Mouse (Mus musculus) neural tube, embryonic 11.5 days (tissue): ENCODE measurements around the gene Vmn1r203. TPM values are rescaled to one million over a fixed set of nuclear protein-coding genes. Genes with fewer than 3 reads are reported as not detected.
"Not testable (repeated sequence)": the region's sequence is repeated elsewhere in the genome, so short reads cannot be mapped to it uniquely, and the experiment has no call there.

ENCODE experiments used
- ATAC-seq: fragments of 200-750 bp; cut with Nextera tagmentation; 2 replicates; pipeline ENCODE4 v1.8.0; 2017; ENCODE audit warnings: moderate number of reproducible peaks, mild to moderate bottlenecking, moderate TSS enrichment, moderate library complexity; ENCODE audit not compliant: insufficient read depth, low FRiP score, low TSS enrichment
- DNase-seq: peaks from one replicate; pipeline ENCODE4 v3.0.0-alpha.2; 2015; ENCODE audit warnings: low spot score
- H3K27ac ChIP-seq: fragments of 300-500 bp; sonication (generic); 2 replicates; pipeline ENCODE4 v1.5.1; 2014; ENCODE audit warnings: low read depth, mild to moderate bottlenecking, low read length
- H3K27me3 ChIP-seq: fragments of 300-500 bp; sonication (generic); 2 replicates; pipeline ENCODE4 v1.6.1; 2014; ENCODE audit warnings: mild to moderate bottlenecking, low read length, mixed read lengths; ENCODE audit not compliant: control insufficient read depth, insufficient read depth
- H3K36me3 ChIP-seq: fragments of 300-500 bp; sonication (generic); 2 replicates; pipeline ENCODE4 v1.6.1; 2014; ENCODE audit warnings: mild to moderate bottlenecking, low read length, moderate library complexity, mixed read lengths; ENCODE audit not compliant: control insufficient read depth, insufficient read depth
- H3K4me1 ChIP-seq: fragments of 300-500 bp; sonication (generic); 2 replicates; pipeline ENCODE4 v1.6.1; 2014; ENCODE audit warnings: low read length, mixed read lengths; ENCODE audit not compliant: control insufficient read depth, insufficient read depth
- H3K4me2 ChIP-seq: fragments of 300-500 bp; sonication (generic); 2 replicates; pipeline ENCODE4 v1.6.1; 2014; ENCODE audit warnings: low read depth, mild to moderate bottlenecking, moderate library complexity
- H3K4me3 ChIP-seq: fragments of 300-500 bp; sonication (generic); 2 replicates; pipeline ENCODE4 v1.5.1; 2014; ENCODE audit warnings: low read depth, low read length
- H3K9ac ChIP-seq: fragments of 300-500 bp; sonication (generic); 2 replicates; pipeline ENCODE4 v1.6.1; 2014; ENCODE audit warnings: mild to moderate bottlenecking, low read length
- H3K9me3 ChIP-seq: fragments of 300-500 bp; sonication (generic); 2 replicates; pipeline ENCODE4 v1.6.1; 2016; ENCODE audit warnings: low read length; ENCODE audit not compliant: control insufficient read depth
- WGBS: fragments of 180-500 bp; shearing (Covaris S2); extraction: QIAGEN DNeasy Blood & Tissue Kit; methylation state at CpG from one replicate; pipeline ENCODE4 v1.1.7; 2014; 5-methylcytosine and 5-hydroxymethylcytosine counted together
- polyA plus RNA-seq: library from polyadenylated mRNA; unstranded; fragments of >200 nt; fragmentation: Nextera tagmentation; extraction: Ambion mirVana; gene quantifications from 2 replicates; pipeline ENCODE4 v1.2.1, GENCODE M21; 2014

Vmn1r203 gene
- polyA plus RNA-seq: not detected in 2 replicates

DNA sequence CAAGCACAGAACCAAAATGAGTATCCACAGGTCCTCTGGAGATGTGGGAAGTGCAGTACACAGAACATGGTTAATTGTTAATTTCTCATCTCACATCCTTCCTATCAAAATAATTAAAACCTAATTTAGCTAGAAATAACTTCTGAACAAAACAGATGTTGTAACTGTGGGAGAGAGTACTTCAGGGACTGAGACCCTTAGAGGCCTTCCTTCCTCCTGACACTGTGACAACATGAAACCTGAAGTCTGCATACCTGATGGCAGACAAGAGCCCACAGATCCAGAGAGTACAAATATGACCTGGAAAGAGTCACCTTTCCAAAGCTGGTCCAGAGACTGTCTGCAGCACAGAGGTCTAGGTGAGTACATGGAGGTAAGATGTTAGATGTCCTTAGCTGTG is at the start of gene Vmn1r203:
TSS of gene Vmn1r203 (plus strand) at position 301 of the 400 bp plus-strand sequence.
- no peak within 1 kb of the TSS for H3K4me2 ChIP-seq
- H3K27me3 ChIP-seq: no peaks in the 10 kb centered on the region
- H3K4me1 ChIP-seq: no peaks in the 10 kb centered on the region
- H3K9me3 ChIP-seq: no peaks in the 10 kb centered on the region
- no peak within 1 kb of the TSS for H3K27ac ChIP-seq
- H3K36me3 ChIP-seq: no peaks in the 10 kb centered on the region
- DNase-seq (no peak), ATAC-seq (no peak)
- no peak within 1 kb of the TSS for H3K9ac ChIP-seq
- no peak within 1 kb of the TSS for H3K4me3 ChIP-seq

DNA sequence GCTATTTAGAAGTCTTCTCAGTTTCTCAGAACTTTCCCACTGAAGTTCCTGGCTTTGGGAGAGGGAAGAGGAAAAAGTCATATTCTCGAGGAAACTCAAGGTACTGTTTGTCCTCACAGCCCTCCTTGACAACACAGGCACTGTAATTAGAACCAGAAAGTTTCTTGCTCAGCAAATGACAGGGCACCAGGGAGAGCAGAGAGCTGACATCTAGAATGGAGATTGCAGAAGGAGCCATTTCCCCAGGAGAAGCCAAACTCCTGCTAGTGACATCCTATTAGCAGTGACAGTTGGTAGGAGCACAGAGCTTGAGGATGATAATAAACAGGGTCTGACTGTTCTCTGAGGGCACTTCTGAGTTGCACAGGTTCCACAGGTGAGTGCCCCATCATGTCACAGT is 46.3 kb upstream of the Vmn1r203 start, which contains the start of gene Vmn1r201:
TSS of gene Vmn1r201 (plus strand) at position 301 of the 400 bp plus-strand sequence.
- DNase-seq: no peak
- H3K4me1 ChIP-seq: no peaks in the 10 kb centered on the region

DNA sequence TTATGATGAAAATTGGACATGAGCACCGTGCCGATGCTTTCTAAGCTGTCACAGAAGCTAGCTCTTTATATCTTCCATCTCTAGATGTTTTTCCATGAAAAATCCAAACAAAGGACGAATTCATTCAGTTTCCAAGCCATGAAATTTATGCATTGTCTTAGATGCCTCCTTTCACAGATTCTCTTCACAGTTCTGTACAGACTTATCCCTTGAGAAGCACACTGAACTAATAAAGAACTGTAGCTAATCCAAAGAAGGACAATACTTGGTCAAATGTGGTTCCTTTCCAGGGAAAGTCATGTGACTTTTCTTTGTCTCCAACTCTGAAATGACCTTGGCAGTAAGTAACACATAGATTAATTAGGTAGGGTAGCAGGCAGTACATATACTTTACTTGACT is 15.5 kb upstream of the Vmn1r203 start:
- DNase-seq (no peak), ATAC-seq (no peak)
- no peak overlapping the region for H3K4me3 ChIP-seq
- H3K27ac ChIP-seq: no peak overlapping the region
- no peaks in the 10 kb centered on the region for H3K9me3 ChIP-seq
- WGBS: 68% methylated on average over 3 of the region's 3 CpGs
- H3K9ac ChIP-seq: no peak overlapping the region
- no peaks in the 10 kb centered on the region for H3K27me3 ChIP-seq
- H3K4me1 ChIP-seq: no peaks in the 10 kb centered on the region
- no peaks in the 10 kb centered on the region for H3K36me3 ChIP-seq
- H3K4me2 ChIP-seq: no peak overlapping the region

More for the DNA sequence above, 46.3 kb upstream of the Vmn1r203 start, which contains the start of gene Vmn1r201:
- Histone ChIP-seq H3K36me3 (no peaks in the 10 kb centered on the region), H3K9me3 (no peaks in the 10 kb centered on the region), H3K27ac (no peak within 1 kb of the TSS), H3K4me3 (no peak within 1 kb of the TSS), H3K4me2 (no peak within 1 kb of the TSS), H3K9ac (no peak within 1 kb of the TSS), H3K27me3 (no peaks in the 10 kb centered on the region)
- 84% methylated on average over 1 of the region's 1 CpGs for WGBS
- no peak for ATAC-seq

DNA sequence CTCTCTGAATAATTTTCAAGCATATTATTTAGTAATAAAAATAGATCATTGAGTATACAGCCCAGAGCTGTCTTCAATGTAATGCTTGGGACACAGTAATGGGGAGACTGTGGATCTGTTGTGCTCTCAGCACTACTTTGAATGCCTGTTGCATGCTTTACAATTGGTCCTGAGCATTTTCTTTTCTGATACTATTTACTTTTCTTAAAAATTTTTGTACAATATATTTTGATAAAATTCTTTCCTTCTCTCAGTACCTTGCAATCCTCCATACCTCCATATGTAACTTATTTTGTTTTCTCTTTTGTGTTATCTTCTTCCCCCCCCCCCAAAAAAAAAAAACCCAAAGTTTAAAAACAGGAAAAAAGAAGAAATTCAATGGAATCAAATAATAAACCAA is 12.6 kb upstream of the Vmn1r203 start, which contains the start of gene Vmn1r202:
TSS of gene Vmn1r202 (minus strand) at position 101 of the 400 bp plus-strand sequence.
- Histone ChIP-seq H3K9ac (no peak within 1 kb of the TSS), H3K36me3 (no peaks in the 10 kb centered on the region), H3K27ac (no peak within 1 kb of the TSS), H3K4me3 (no peak within 1 kb of the TSS), H3K4me2 (no peak within 1 kb of the TSS), H3K9me3 (no peaks in the 10 kb centered on the region), H3K27me3 (no peaks in the 10 kb centered on the region), H3K4me1 (no peaks in the 10 kb centered on the region)
- no peak for DNase-seq
- ATAC-seq: no peak

DNA sequence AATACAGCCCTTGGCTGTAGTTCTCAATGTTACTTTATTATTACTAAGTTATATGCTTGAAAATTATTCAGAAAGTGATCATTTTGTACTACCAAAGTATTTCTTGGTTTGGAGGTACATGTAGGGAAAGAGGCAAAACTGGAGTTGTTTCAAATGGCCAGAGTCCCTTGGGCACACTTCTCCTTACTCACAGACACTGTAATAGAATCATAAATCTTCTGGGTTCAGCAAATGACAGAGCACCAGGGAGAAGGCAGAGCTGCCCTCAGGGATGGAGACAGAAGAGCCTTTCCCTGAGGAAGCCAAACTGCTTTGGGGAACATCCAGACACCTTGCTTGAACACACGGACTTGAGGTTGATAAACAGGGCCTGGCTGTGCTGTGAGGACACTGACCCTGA is 35.0 kb downstream of the Vmn1r203 start, which contains the start of gene Vmn1r204:
TSS of gene Vmn1r204 (plus strand) at position 301 of the 400 bp plus-strand sequence.
- WGBS: 70% methylated on average over 1 of the region's 1 CpGs
- not testable (repeated sequence) for H3K9ac ChIP-seq

DNA sequence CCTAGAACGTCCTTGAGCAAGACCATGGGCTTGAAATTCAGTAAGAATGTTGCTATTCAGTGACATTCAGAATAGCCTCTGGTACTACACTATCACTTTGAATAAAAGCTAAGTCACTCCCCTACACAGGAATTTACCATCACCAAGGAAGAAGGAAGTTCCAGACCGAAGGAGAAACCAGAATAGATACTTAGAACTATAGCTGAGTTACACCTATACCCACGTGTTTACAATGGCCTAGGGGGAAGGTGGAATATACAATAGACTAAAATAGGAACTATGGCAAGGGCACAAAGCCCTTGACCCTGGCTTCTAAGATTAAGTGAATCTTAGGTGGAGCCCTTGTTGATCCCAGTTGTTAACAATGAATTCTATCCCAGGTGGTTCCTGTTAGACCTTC is 57.0 kb downstream of the Vmn1r203 start:
- ATAC-seq, H3K4me2 ChIP-seq, H3K4me3 ChIP-seq, H3K27me3 ChIP-seq, H3K36me3 ChIP-seq, H3K9ac ChIP-seq, DNase-seq, H3K4me1 ChIP-seq, H3K9me3 ChIP-seq, H3K27ac ChIP-seq: not testable (repeated sequence)
- WGBS: 88% methylated on average over 3 of the region's 3 CpGs

More for the DNA sequence above, 35.0 kb downstream of the Vmn1r203 start, which contains the start of gene Vmn1r204:
- not testable (repeated sequence) for H3K4me1 ChIP-seq, H3K9me3 ChIP-seq, H3K4me2 ChIP-seq, H3K4me3 ChIP-seq, ATAC-seq, DNase-seq, H3K27ac ChIP-seq, H3K27me3 ChIP-seq, H3K36me3 ChIP-seq

Other genes with a start within 250 kb of the Vmn1r203 start
- gene Vmn1r195, start 247.6 kb upstream of the Vmn1r203 start, polyA plus RNA-seq: not detected in 2 replicates
- gene Vmn1r196, start 228.2 kb upstream of the Vmn1r203 start, polyA plus RNA-seq: not detected in 2 replicates
- gene Vmn1r197, start 193.5 kb upstream of the Vmn1r203 start, polyA plus RNA-seq: not detected in 2 replicates
- not detected in 2 replicates for gene Vmn1r198, start 167.8 kb upstream of the Vmn1r203 start, polyA plus RNA-seq
- not detected in 2 replicates for gene Vmn1r199, start 138.3 kb upstream of the Vmn1r203 start, polyA plus RNA-seq
- not detected in 2 replicates for gene Vmn1r200, start 127.7 kb upstream of the Vmn1r203 start, polyA plus RNA-seq
- not detected in 2 replicates for gene Vmn1r201, start 46.2 kb upstream of the Vmn1r203 start, polyA plus RNA-seq
- gene Vmn1r202, start 12.7 kb upstream of the Vmn1r203 start, polyA plus RNA-seq: not detected in 2 replicates
- not detected in 2 replicates for gene Vmn1r204, start 35.1 kb downstream of the Vmn1r203 start, polyA plus RNA-seq
- gene Vmn1r205, start 74.9 kb downstream of the Vmn1r203 start, polyA plus RNA-seq: not detected in 2 replicates
- gene Vmn1r206, start 106.1 kb downstream of the Vmn1r203 start, polyA plus RNA-seq: not detected in 2 replicates
- gene Vmn1r207-ps, start 211.5 kb downstream of the Vmn1r203 start, polyA plus RNA-seq: not detected in 2 replicates